Mouse (Mus musculus): ENCODE measurements around the gene Phpt1. TPM values are rescaled to one million over a fixed set of nuclear protein-coding genes. Genes with fewer than 3 reads are reported as not detected.
A peak's percentile ranks its signal among the peaks of the same experiment; 100 is the strongest.

Phpt1 gene
- polyA plus RNA-seq, 1 experiment, result 186 TPM

DNA sequence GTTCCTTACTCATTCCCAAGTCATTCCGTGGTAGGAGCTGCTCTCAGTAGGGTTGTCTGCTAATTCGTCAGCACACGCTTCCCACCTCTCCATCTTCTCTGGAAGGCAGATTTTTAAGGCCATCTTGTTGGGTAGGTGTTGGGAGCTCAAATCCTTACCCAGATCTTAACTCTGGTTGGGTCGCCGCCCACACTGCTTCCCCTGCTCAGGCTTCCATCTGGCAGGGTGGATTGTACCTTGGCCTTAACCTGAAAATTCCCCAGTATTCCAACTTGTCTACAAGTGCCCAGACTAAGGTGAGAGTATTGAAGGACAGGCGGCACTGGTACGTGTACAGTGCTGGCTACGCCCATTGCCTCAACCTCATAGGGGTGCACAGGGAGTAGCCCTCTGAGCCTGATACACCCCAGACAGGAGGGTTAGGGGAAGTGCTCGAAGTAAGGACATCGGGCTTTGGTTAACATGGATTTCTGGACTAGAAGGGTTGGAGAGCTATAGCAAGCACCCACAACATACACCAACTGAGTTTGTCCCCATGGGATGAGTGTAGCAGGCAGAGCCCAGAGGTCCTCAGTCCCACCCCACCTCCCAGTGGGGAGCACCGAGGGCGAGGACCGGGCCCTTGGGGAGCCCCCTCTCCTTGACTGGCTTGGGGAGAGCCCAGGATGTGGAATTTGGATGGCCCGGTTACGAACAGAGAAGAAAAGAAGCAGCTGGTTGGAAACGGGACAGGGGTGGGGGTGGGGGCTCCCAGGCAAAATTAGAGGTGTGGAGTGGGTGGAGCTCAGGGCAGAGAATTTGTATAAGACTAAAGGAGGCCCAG lies 1.2 kb upstream of the Phpt1 start:
- Histone ChIP-seq H3K4me1 (ENCODE audit: control insufficient read depth, insufficient read depth, low read length) (peaks cover 51% of the 10 kb centered on the region), H3K27me3 (ENCODE audit: control insufficient read depth, insufficient read depth, low read length) (no peaks in the 10 kb centered on the region), H3K27ac (ENCODE audit: insufficient read depth, low read length) (peak overlapping the region; percentile 96), H3K4me3 (replicated peaks; ENCODE audit: insufficient read depth, low read depth, low read length) (peak overlapping the region; percentile 8)
- DNase-seq, result peak; percentile 55 to 57
- WGBS, result 32% methylated on average over 16 of the region's 16 CpGs
- TF ChIP-seq POLR2A (IDR thresholded peaks at IDR 0.05; ENCODE audit: borderline replicate concordance, insufficient read depth, low read length) (no peak), CTCF (IDR thresholded peaks at IDR 0.05; ENCODE audit: borderline replicate concordance, insufficient read depth, low read depth, low read length) (no peak)

DNA sequence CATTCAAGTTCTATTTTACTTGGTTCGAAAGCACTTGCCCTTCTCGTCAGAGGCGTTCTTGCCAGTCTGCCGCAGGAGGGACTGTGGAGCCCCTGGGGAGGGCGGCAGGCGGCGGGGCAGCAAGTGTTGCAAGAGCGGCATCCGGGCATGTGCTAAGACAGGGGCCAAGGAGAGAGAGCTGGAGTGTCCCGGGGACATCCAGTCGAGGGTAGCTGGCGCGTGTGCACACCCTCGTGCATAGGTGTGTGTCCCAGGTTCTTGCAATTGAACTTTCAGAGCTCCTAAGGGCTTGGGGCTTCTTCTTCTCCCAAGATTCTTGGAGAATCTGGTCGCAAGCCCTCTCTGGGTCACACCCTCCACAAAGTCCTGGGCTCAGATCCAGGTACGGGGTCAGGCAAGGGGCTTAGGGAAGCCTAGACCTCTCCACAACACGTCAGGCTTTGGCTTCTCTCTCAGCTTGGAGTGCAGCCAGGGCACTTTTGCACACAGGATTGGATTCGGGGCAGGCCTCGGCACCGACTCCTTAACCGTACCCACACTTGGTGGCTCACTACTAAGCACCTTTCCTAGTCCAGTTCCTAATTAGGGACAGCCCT lies 506 bp upstream of the Phpt1 start:
- TF ChIP-seq POLR2A (IDR thresholded peaks at IDR 0.05; ENCODE audit: borderline replicate concordance, insufficient read depth, low read length) (no peak), CTCF (IDR thresholded peaks at IDR 0.05; ENCODE audit: borderline replicate concordance, insufficient read depth, low read depth, low read length) (no peak)
- WGBS, result 3% methylated on average over 21 of the region's 21 CpGs
- H3K4me3 ChIP-seq (replicated peaks; ENCODE audit: insufficient read depth, low read depth, low read length), result peak overlapping the region; percentile 90
- H3K4me1 ChIP-seq (ENCODE audit: control insufficient read depth, insufficient read depth, low read length), result peaks cover 49% of the 10 kb centered on the region
- peak; percentile 69 to 77 for DNase-seq
- H3K27ac ChIP-seq (ENCODE audit: insufficient read depth, low read length), result peak overlapping the region; percentile 54
- H3K27me3 ChIP-seq (ENCODE audit: control insufficient read depth, insufficient read depth, low read length), result no peaks in the 10 kb centered on the region

- Histone ChIP-seq H3K4me1 (ENCODE audit: control insufficient read depth, insufficient read depth, low read length) (peaks cover 43% of the 10 kb centered on the region), H3K27me3 (ENCODE audit: control insufficient read depth, insufficient read depth, low read length) (no peaks in the 10 kb centered on the region), H3K27ac (ENCODE audit: insufficient read depth, low read length) (peak overlapping the region; percentile 73), H3K4me3 (replicated peaks; ENCODE audit: insufficient read depth, low read depth, low read length) (peak overlapping the region; percentile 90)
- 3% methylated on average over 11 of the region's 11 CpGs for WGBS
- DNase-seq, result peak in 1 of 2 experiments; percentile 48
- TF ChIP-seq CTCF (IDR thresholded peaks at IDR 0.05; ENCODE audit: borderline replicate concordance, insufficient read depth, low read depth, low read length), result no peak
- TF ChIP-seq POLR2A (IDR thresholded peaks at IDR 0.05; ENCODE audit: borderline replicate concordance, insufficient read depth, low read length), result no peak
These were observed 888 bp downstream of the Phpt1 start for GRCm38 (mm10) chr2:25574136-25574535.

DNA sequence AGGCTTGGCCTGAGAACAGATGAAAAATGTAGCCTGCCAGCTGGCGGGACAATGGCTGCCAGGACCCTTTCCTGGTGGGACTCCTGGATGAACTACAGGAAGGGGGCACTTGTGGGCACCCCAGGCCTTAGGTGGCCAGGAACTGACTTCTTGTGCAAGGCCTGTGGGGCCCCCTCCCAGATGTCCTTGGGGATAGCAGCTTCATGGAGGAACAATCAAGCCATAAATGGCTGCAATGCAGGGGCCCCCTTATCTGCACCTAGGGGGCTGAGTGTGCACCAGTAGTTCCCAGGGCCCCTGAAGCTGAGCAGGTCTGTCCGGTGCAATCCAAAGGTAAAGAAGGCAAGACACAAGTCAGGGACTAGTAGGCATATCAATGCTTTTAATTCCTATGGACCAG lies 2.0 kb downstream of the Phpt1 start:
- TF ChIP-seq CTCF (IDR thresholded peaks at IDR 0.05; ENCODE audit: borderline replicate concordance, insufficient read depth, low read depth, low read length) (no peak), POLR2A (IDR thresholded peaks at IDR 0.05; ENCODE audit: borderline replicate concordance, insufficient read depth, low read length) (no peak)
- Histone ChIP-seq H3K4me1 (ENCODE audit: control insufficient read depth, insufficient read depth, low read length) (peaks cover 33% of the 10 kb centered on the region), H3K27me3 (ENCODE audit: control insufficient read depth, insufficient read depth, low read length) (no peaks in the 10 kb centered on the region)

DNA sequence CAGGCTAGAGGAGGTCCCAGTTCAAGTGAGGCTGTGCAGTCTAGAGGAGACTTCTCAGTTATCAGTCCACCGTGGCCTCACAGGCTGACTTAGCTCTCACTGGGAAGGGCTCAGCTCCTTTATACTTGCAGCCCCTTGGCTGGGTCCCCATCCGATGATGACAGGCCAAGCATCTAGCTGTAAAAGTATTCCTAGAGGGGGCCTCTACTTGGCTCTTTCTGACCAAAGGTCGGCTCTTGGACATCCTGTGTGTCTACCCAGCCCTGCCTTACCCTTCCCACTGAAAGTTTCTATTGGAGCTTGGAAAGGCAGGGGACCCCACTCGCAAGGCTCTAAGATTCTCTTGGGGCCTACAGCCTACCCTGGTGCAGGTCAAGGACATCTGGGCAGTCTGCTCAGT lies 3.8 kb downstream of the Phpt1 start:
- H3K4me3 ChIP-seq (replicated peaks; ENCODE audit: insufficient read depth, low read depth, low read length), result no peak overlapping the region
- H3K4me1 ChIP-seq (ENCODE audit: control insufficient read depth, insufficient read depth, low read length), result peaks cover 22% of the 10 kb centered on the region
- H3K27me3 ChIP-seq (ENCODE audit: control insufficient read depth, insufficient read depth, low read length), result no peaks in the 10 kb centered on the region
- no peak overlapping the region for H3K27ac ChIP-seq (ENCODE audit: insufficient read depth, low read length)
- WGBS, result 85% methylated on average over 4 of the region's 4 CpGs
- peak in 1 of 2 experiments; percentile 7 for DNase-seq
- TF ChIP-seq POLR2A (IDR thresholded peaks at IDR 0.05; ENCODE audit: borderline replicate concordance, insufficient read depth, low read length), result no peak

More for the DNA sequence above, 2.0 kb downstream of the Phpt1 start:
- DNase-seq, result peak; percentile 18 to 22
- Histone ChIP-seq H3K4me3 (replicated peaks; ENCODE audit: insufficient read depth, low read depth, low read length) (no peak overlapping the region), H3K27ac (ENCODE audit: insufficient read depth, low read length) (peak overlapping the region; percentile 16; the same call in 1 of the 2 replicates)
- WGBS, result 60% methylated on average over 2 of the region's 2 CpGs

GRCm38 (mm10) chr2:25569323-25569722 lies 5.7 kb downstream of the Phpt1 start:
- no peak for TF ChIP-seq POLR2A (IDR thresholded peaks at IDR 0.05; ENCODE audit: borderline replicate concordance, insufficient read depth, low read length)
- no peak for TF ChIP-seq CTCF (IDR thresholded peaks at IDR 0.05; ENCODE audit: borderline replicate concordance, insufficient read depth, low read depth, low read length)
- Histone ChIP-seq H3K27ac (ENCODE audit: insufficient read depth, low read length) (no peak overlapping the region), H3K4me1 (ENCODE audit: control insufficient read depth, insufficient read depth, low read length) (peaks cover 12% of the 10 kb centered on the region), H3K4me3 (replicated peaks; ENCODE audit: insufficient read depth, low read depth, low read length) (no peak overlapping the region), H3K27me3 (ENCODE audit: control insufficient read depth, insufficient read depth, low read length) (no peaks in the 10 kb centered on the region)
- 91% methylated on average over 3 of the region's 3 CpGs for WGBS
- DNase-seq, result no peak

DNA sequence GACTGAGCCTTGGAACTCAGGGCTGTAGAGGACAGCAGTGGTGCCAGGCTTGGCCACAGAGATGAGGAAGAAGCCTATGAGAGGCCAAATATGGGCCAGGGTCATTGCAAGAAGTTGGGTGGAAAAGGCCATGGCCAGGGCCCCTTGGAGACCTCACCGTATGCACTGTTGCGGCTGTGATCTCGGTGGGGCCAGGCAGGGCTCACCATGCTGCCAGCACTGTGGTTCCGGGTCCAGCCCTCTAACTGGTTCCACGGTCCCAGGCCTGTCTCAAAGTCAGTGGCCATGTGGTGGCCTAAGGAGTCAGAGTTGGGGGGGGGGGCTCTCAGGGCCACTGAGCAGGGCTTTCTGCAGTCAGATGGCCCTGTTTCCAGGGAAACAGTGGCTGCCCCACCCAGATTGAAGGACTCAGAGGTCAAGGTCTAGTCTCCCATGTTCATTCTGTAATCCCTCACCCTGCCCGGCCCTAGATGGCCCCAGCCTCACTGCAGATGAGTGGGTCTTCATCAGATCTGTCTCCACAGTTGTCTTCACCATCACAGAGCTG lies 6.5 kb downstream of the Phpt1 start:
- no peak overlapping the region for H3K27ac ChIP-seq (ENCODE audit: insufficient read depth, low read length)
- no peak overlapping the region for H3K4me3 ChIP-seq (replicated peaks; ENCODE audit: insufficient read depth, low read depth, low read length)
- no peaks in the 10 kb centered on the region for H3K27me3 ChIP-seq (ENCODE audit: control insufficient read depth, insufficient read depth, low read length)
- peaks cover 16% of the 10 kb centered on the region for H3K4me1 ChIP-seq (ENCODE audit: control insufficient read depth, insufficient read depth, low read length)
- 90% methylated on average over 6 of the region's 6 CpGs for WGBS
- TF ChIP-seq CTCF (IDR thresholded peaks at IDR 0.05; ENCODE audit: borderline replicate concordance, insufficient read depth, low read depth, low read length) (no peak), POLR2A (IDR thresholded peaks at IDR 0.05; ENCODE audit: borderline replicate concordance, insufficient read depth, low read length) (no peak)
- DNase-seq, result no peak

Data from cerebellum, adult 2 months (tissue).